Mouse (Mus musculus) ES-E14 (cell line): ENCODE data around the gene Lmntd1.

Experiments
- CHD2 ChIP-seq: IDR thresholded peaks from 2 replicates; pipeline ENCODE4 v1.6.1; 2014; ENCODE audit warnings: mild to moderate bottlenecking, low read depth, low read length, inconsistent platforms
- HCFC1 ChIP-seq: IDR thresholded peaks from 2 replicates; pipeline ENCODE4 v1.6.1; 2012; ENCODE audit warnings: low read length, inconsistent platforms, borderline replicate concordance; ENCODE audit not compliant: insufficient read depth
- MAFK ChIP-seq: IDR thresholded peaks from 2 replicates; pipeline ENCODE4 v1.6.1; 2014; ENCODE audit warnings: mild to moderate bottlenecking, low read depth, low read length, inconsistent platforms; ENCODE audit not compliant: insufficient read depth
- ZC3H11A ChIP-seq: IDR thresholded peaks from 2 replicates; pipeline ENCODE4 v1.6.1; 2012; ENCODE audit warnings: low read depth, mild to moderate bottlenecking, inconsistent platforms, low read length, borderline replicate concordance
- ZNF384 ChIP-seq: IDR thresholded peaks from 2 replicates; pipeline ENCODE4 v1.6.1; 2012; ENCODE audit warnings: low read depth, low read length, inconsistent platforms

DNA sequence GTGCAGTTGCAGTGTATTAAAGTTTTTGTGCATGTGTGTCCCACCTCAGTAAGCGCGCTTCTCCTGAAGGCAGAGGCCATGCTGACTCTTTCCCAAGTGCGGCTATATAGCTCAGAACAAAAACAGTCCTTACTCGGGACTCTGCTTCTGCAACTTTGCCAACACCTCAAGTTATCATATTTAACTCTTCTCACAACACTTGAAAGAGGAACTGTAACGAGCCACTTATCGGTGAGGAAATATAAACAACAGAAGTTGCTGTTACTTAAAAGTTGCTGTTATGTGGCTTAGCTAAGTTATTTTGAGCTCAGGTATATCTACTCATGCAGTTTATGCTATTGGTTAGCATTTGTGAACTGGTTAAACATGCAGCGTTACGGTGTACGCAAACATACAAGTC is 90.8 kb downstream of the Lmntd1 start:
- TF ChIP-seq ZC3H11A (no peak), MAFK (no peak), HCFC1 (no peak), CHD2 (no peak), ZNF384 (no peak)
